Mouse (Mus musculus) heart, embryonic 13.5 days (tissue): ENCODE results near the gene Dnaja3. TPM values are rescaled to one million over a fixed set of nuclear protein-coding genes. Genes with fewer than 3 reads are reported as not detected.

Experiments used
- ATAC-seq: fragments of 200-750 bp; cut with Nextera tagmentation; 2 replicates; pipeline ENCODE4 v1.8.0; 2017; ENCODE audit warnings: moderate TSS enrichment; ENCODE audit not compliant: insufficient number of reproducible peaks, low FRiP score, low TSS enrichment; ENCODE audit errors: extremely low read depth
- H3K27ac ChIP-seq: fragments of 300-500 bp; sonication (generic); replicated peaks from 2 replicates; pipeline ENCODE4 v1.5.1; 2015; ENCODE audit warnings: moderate library complexity, mild to moderate bottlenecking, inconsistent platforms
- H3K27me3 ChIP-seq: fragments of 300-500 bp; sonication (generic); replicated peaks from 2 replicates; pipeline ENCODE4 v1.6.1; 2015; ENCODE audit warnings: mild to moderate bottlenecking, inconsistent platforms
- H3K36me3 ChIP-seq: fragments of 300-500 bp; sonication (generic); 2 replicates; pipeline ENCODE4 v1.6.1; 2015; ENCODE audit warnings: mild to moderate bottlenecking, inconsistent platforms
- H3K4me1 ChIP-seq: fragments of 300-500 bp; sonication (generic); 2 replicates; pipeline ENCODE4 v1.6.1; 2015; ENCODE audit warnings: inconsistent platforms
- H3K4me2 ChIP-seq: fragments of 300-500 bp; sonication (generic); 2 replicates; pipeline ENCODE4 v1.6.1; 2015; ENCODE audit warnings: inconsistent platforms, mild to moderate bottlenecking, moderate library complexity
- H3K4me3 ChIP-seq: fragments of 300-500 bp; sonication (generic); 2 replicates; pipeline ENCODE4 v1.5.1; 2015; ENCODE audit warnings: moderate library complexity, mild to moderate bottlenecking, inconsistent platforms
- H3K9ac ChIP-seq: fragments of 300-500 bp; sonication (generic); 2 replicates; pipeline ENCODE4 v1.6.1; 2015; ENCODE audit warnings: inconsistent platforms, mild to moderate bottlenecking, moderate library complexity
- H3K9me3 ChIP-seq: fragments of 300-500 bp; sonication (generic); 2 replicates; pipeline ENCODE4 v1.6.1; 2016; ENCODE audit warnings: inconsistent platforms
- WGBS: fragments of 180-500 bp; shearing (Covaris S2); methylation state at CpG from one replicate; pipeline ENCODE4 v1.1.7; 2015; ENCODE audit warnings: mixed read lengths; 5-methylcytosine and 5-hydroxymethylcytosine counted together
- polyA plus RNA-seq: library from polyadenylated mRNA; unstranded; fragments of >200 nt; fragmentation: Nextera tagmentation; extraction: Ambion mirVana; gene quantifications from 2 replicates; pipeline ENCODE4 v1.2.1, GENCODE M21; 2015

Dnaja3 gene
- polyA plus RNA-seq, 1 experiment from 2014 or later, result 65.6 TPM

- ATAC-seq, result no peak
- H3K4me3 ChIP-seq, result no peak overlapping the region
- H3K9ac ChIP-seq, result 0 out of 2 replicates have a peak overlapping the region, but pooled peaks have one; percentile 13
- H3K4me2 ChIP-seq, result no peak overlapping the region
- no peaks in the 10 kb centered on the region for H3K27me3 ChIP-seq
- H3K4me1 ChIP-seq, result peaks cover 49% of the 10 kb centered on the region
- H3K9me3 ChIP-seq, result no peaks in the 10 kb centered on the region
- no peak overlapping the region; the same call in 1 of the 2 replicates for H3K27ac ChIP-seq
- 78% methylated on average over 19 of the region's 19 CpGs for WGBS
- peaks cover 51% of the 10 kb centered on the region for H3K36me3 ChIP-seq
Observed at GRCm38 (mm10) chr16:4608532-4609059, 31.2 kb upstream of the Dnaja3 start.

GRCm38 (mm10) chr16:4611193-4611592, 28.6 kb upstream of the Dnaja3 start:
- Histone ChIP-seq H3K9ac (no peak overlapping the region), H3K27me3 (no peaks in the 10 kb centered on the region), H3K9me3 (no peaks in the 10 kb centered on the region), H3K36me3 (peaks cover 77% of the 10 kb centered on the region), H3K4me2 (no peak overlapping the region), H3K4me1 (peaks cover 25% of the 10 kb centered on the region), H3K27ac (no peak overlapping the region), H3K4me3 (no peak overlapping the region)
- 84% methylated on average over 5 of the region's 5 CpGs for WGBS
- no peak for ATAC-seq

GRCm38 (mm10) chr16:4611676-4612075, 28.1 kb upstream of the Dnaja3 start:
- Histone ChIP-seq H3K4me3 (no peak overlapping the region), H3K27me3 (no peaks in the 10 kb centered on the region), H3K4me2 (no peak overlapping the region), H3K27ac (no peak overlapping the region), H3K9ac (no peak overlapping the region), H3K4me1 (peaks cover 21% of the 10 kb centered on the region), H3K36me3 (peaks cover 80% of the 10 kb centered on the region), H3K9me3 (no peaks in the 10 kb centered on the region)
- 90% methylated on average over 7 of the region's 7 CpGs for WGBS
- no peak for ATAC-seq

- H3K4me2 ChIP-seq, result no peak overlapping the region
- 87% methylated on average over 9 of the region's 9 CpGs for WGBS
- peaks cover 95% of the 10 kb centered on the region for H3K36me3 ChIP-seq
- no peaks in the 10 kb centered on the region for H3K9me3 ChIP-seq
- H3K4me3 ChIP-seq, result no peak overlapping the region
- 0 out of 2 replicates have a peak, but pooled peaks cover 2% of the 10 kb centered on the region for H3K4me1 ChIP-seq
- ATAC-seq, result no peak
- H3K27ac ChIP-seq, result no peak overlapping the region
- H3K27me3 ChIP-seq, result no peaks in the 10 kb centered on the region
- no peak overlapping the region for H3K9ac ChIP-seq
Observed at GRCm38 (mm10) chr16:4613736-4614135, 26.1 kb upstream of the Dnaja3 start.

GRCm38 (mm10) chr16:4614639-4615038, 25.1 kb upstream of the Dnaja3 start:
- H3K4me1 ChIP-seq, result 0 out of 2 replicates have a peak, but pooled peaks cover 2% of the 10 kb centered on the region
- peaks cover 96% of the 10 kb centered on the region for H3K36me3 ChIP-seq
- H3K9ac ChIP-seq, result no peak overlapping the region; the same call in 1 of the 2 replicates
- H3K4me3 ChIP-seq, result no peak overlapping the region
- no peak for ATAC-seq
- H3K27ac ChIP-seq, result no peak overlapping the region
- H3K9me3 ChIP-seq, result no peaks in the 10 kb centered on the region
- H3K4me2 ChIP-seq, result no peak overlapping the region
- no peaks in the 10 kb centered on the region for H3K27me3 ChIP-seq
- 96% methylated on average over 3 of the region's 3 CpGs for WGBS

GRCm38 (mm10) chr16:4615297-4615696, 24.5 kb upstream of the Dnaja3 start:
- Histone ChIP-seq H3K4me3 (no peak overlapping the region), H3K27ac (no peak overlapping the region), H3K9me3 (no peaks in the 10 kb centered on the region), H3K4me2 (no peak overlapping the region), H3K27me3 (no peaks in the 10 kb centered on the region), H3K4me1 (peaks cover 7% of the 10 kb centered on the region), H3K9ac (no peak overlapping the region), H3K36me3 (peaks cover 92% of the 10 kb centered on the region)
- no peak for ATAC-seq
- 96% methylated on average over 1 of the region's 1 CpGs for WGBS

GRCm38 (mm10) chr16:4616829-4617228, 23.0 kb upstream of the Dnaja3 start:
- H3K4me3 ChIP-seq, result no peak overlapping the region
- no peaks in the 10 kb centered on the region for H3K9me3 ChIP-seq
- ATAC-seq, result no peak
- H3K27ac ChIP-seq, result no peak overlapping the region
- H3K4me1 ChIP-seq, result peaks cover 13% of the 10 kb centered on the region
- H3K9ac ChIP-seq, result no peak overlapping the region
- H3K4me2 ChIP-seq, result no peak overlapping the region
- 82% methylated on average over 4 of the region's 4 CpGs for WGBS
- no peaks in the 10 kb centered on the region for H3K27me3 ChIP-seq
- H3K36me3 ChIP-seq, result peaks cover 77% of the 10 kb centered on the region

- peaks cover 22% of the 10 kb centered on the region for H3K36me3 ChIP-seq
- H3K9me3 ChIP-seq, result no peaks in the 10 kb centered on the region
- H3K4me2 ChIP-seq, result peak overlapping the region; percentile 85
- ATAC-seq, result no peak
- peaks cover 45% of the 10 kb centered on the region for H3K4me1 ChIP-seq
- H3K27ac ChIP-seq, result peak overlapping the region; percentile 85
- peak overlapping the region; percentile 88 for H3K9ac ChIP-seq
- 16% methylated on average over 9 of the region's 9 CpGs for WGBS
- H3K27me3 ChIP-seq, result no peaks in the 10 kb centered on the region
- peak overlapping the region; percentile 72 for H3K4me3 ChIP-seq
Observed at GRCm38 (mm10) chr16:4624074-4624473, 15.7 kb upstream of the Dnaja3 start.

GRCm38 (mm10) chr16:4624481-4625110, 15.2 kb upstream of the Dnaja3 start, which contains the start of gene Pam16:
TSS of gene Pam16 (minus strand) at chr16:4624988.
- peak within 1 kb of the TSS; percentile 88 for H3K9ac ChIP-seq
- H3K4me2 ChIP-seq, result peak within 1 kb of the TSS; percentile 85
- H3K9me3 ChIP-seq, result no peaks in the 10 kb centered on the region
- peak within 1 kb of the TSS; percentile 72 for H3K4me3 ChIP-seq
- peak within 1 kb of the TSS; percentile 85 for H3K27ac ChIP-seq
- under 1% methylated on average over 56 of the region's 56 CpGs for WGBS
- H3K27me3 ChIP-seq, result no peaks in the 10 kb centered on the region
- H3K36me3 ChIP-seq, result peaks cover 17% of the 10 kb centered on the region
- peak; percentile 89 for ATAC-seq
- H3K4me1 ChIP-seq, result peaks cover 45% of the 10 kb centered on the region

GRCm38 (mm10) chr16:4627105-4627504, 12.7 kb upstream of the Dnaja3 start:
- Histone ChIP-seq H3K27me3 (no peaks in the 10 kb centered on the region), H3K4me2 (no peak overlapping the region), H3K4me1 (peaks cover 34% of the 10 kb centered on the region), H3K36me3 (peaks cover 14% of the 10 kb centered on the region), H3K4me3 (no peak overlapping the region), H3K9me3 (no peaks in the 10 kb centered on the region), H3K9ac (peak overlapping the region; percentile 30; the same call in 1 of the 2 replicates), H3K27ac (0 out of 2 replicates have a peak overlapping the region, but pooled peaks have one; percentile 17)
- 55% methylated on average over 6 of the region's 6 CpGs for WGBS
- ATAC-seq, result no peak

- Histone ChIP-seq H3K36me3 (peaks cover 21% of the 10 kb centered on the region), H3K9ac (no peak overlapping the region), H3K4me1 (peaks cover 19% of the 10 kb centered on the region), H3K27ac (no peak overlapping the region), H3K9me3 (no peaks in the 10 kb centered on the region), H3K4me2 (no peak overlapping the region), H3K4me3 (no peak overlapping the region), H3K27me3 (no peaks in the 10 kb centered on the region)
- ATAC-seq, result no peak
- WGBS, result 90% methylated on average over 9 of the region's 9 CpGs
Observed at GRCm38 (mm10) chr16:4628898-4629419, 10.8 kb upstream of the Dnaja3 start.
